15 mouse cellular contexts compared by ENCODE assay signal in the genomic region with DNA sequence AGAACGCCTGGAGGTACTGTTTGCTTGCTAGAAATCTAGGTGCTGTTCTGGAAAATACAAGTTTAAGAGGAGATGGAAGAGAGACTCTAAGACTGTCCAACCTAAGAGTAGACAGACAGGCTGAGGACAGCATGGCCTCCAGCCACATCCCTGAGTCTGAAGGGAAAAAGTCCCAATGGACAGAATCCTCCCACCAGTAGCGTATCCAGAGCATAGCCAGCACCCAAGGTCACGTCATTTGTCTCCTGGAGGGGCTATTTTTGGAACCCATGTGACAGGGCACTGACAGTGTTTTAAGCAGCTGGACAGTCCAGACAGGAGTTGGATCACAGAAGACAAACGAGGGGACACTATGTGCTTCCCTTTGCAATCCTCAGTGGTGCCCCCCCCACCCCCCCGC. TPM values are rescaled to one million over a fixed set of nuclear protein-coding genes. Genes with fewer than 3 reads are reported as not detected.
DNase-seq lines count a peak whose midpoint lies in the region; ATAC-seq lines count a peak whose summit lies in the region.
"Had no signal": no experiment of that assay in that cellular context is flagged by ENCODE, and none has a peak within 500 bp of the region (broad histone marks: within the 10 kb centered on the region; RNA-seq: fewer than 3 reads in every experiment).

No protein-coding gene starts in this region.

- no peak overlapping the region for H3K4me2 ChIP-seq in lung, embryonic 16.5 days (ENCODE audit: low read depth, low read length)
- H3K4me2 ChIP-seq in heart, embryonic 15.5 days, result no peak overlapping the region
- no peak overlapping the region for H3K4me2 ChIP-seq in forebrain, embryonic 14.5 days (ENCODE audit: low read length)
- H3K4me2 ChIP-seq: liver, embryonic 11.5 days; stomach, embryonic 15.5 days had no signal

- 0 out of 2 replicates have a peak, but pooled peaks have one; percentile 51 for ATAC-seq in lung, embryonic 16.5 days (ENCODE audit: low read depth)
- peak; percentile 88 for ATAC-seq in heart, embryonic 15.5 days (replicated peaks; ENCODE audit: insufficient number of reproducible peaks, insufficient read depth, low FRiP score, low read depth)
- ATAC-seq in forebrain, embryonic 14.5 days, result no peak
- ATAC-seq: forebrain, postnatal 0 days; intestine, postnatal 0 days had no signal

- H3K9me3 ChIP-seq in lung, embryonic 16.5 days (ENCODE audit: control insufficient read depth, low read length), result no peaks in the 10 kb centered on the region
- H3K9me3 ChIP-seq in heart, embryonic 15.5 days (replicated peaks), result no peaks in the 10 kb centered on the region
- H3K9me3 ChIP-seq in forebrain, embryonic 14.5 days (replicated peaks; ENCODE audit: control insufficient read depth, low read length), result no peaks in the 10 kb centered on the region
- H3K9me3 ChIP-seq: stomach, embryonic 15.5 days had no signal

- no peaks in the 10 kb centered on the region for H3K4me1 ChIP-seq in lung, embryonic 16.5 days (replicated peaks; ENCODE audit: control insufficient read depth, insufficient read depth, low read length)
- peaks cover 13% of the 10 kb centered on the region for H3K4me1 ChIP-seq in heart, embryonic 15.5 days (replicated peaks)
- no peaks in the 10 kb centered on the region for H3K4me1 ChIP-seq in forebrain, embryonic 14.5 days (ENCODE audit: control insufficient read depth, insufficient read depth, low read length)
- H3K4me1 ChIP-seq: stomach, embryonic 15.5 days had no signal

- DNase-seq in lung, postnatal 14 days, result no peak
- peak; percentile 74 for DNase-seq in gastrocnemius, postnatal 25 days
- DNase-seq in lung, postnatal 36 days, result peak; percentile 51
- DNase-seq in forebrain, embryonic 14.5 days (ENCODE audit: low spot score), result no peak
- DNase-seq in urinary bladder, adult 2 months (ENCODE audit: low spot score), result no peak
- no peak for DNase-seq in layer of hippocampus, adult 9-11 months
- DNase-seq: forebrain, postnatal 0 days; kidney, postnatal 4 days; right cerebral cortex, postnatal 25 days; thymus, postnatal 36 days had no signal

- no peak overlapping the region for H3K4me3 ChIP-seq in lung, embryonic 16.5 days (ENCODE audit: low read length)
- H3K4me3 ChIP-seq in heart, embryonic 15.5 days, result no peak overlapping the region
- H3K4me3 ChIP-seq in forebrain, embryonic 14.5 days (ENCODE audit: low read depth, low read length), result no peak overlapping the region
- H3K4me3 ChIP-seq: stomach, embryonic 15.5 days had no signal

- 59% methylated on average over 5 of the region's 5 CpGs for WGBS in lung, embryonic 16.5 days
- 48% methylated on average over 5 of the region's 5 CpGs for WGBS in heart, embryonic 15.5 days
- 89% methylated on average over 5 of the region's 5 CpGs for WGBS in forebrain, embryonic 14.5 days

- no peaks in the 10 kb centered on the region for H3K36me3 ChIP-seq in lung, embryonic 16.5 days (ENCODE audit: control insufficient read depth, insufficient read depth, low read length)
- no peaks in the 10 kb centered on the region for H3K36me3 ChIP-seq in heart, embryonic 15.5 days
- H3K36me3 ChIP-seq in forebrain, embryonic 14.5 days (ENCODE audit: control insufficient read depth, insufficient read depth, low read length), result no peaks in the 10 kb centered on the region
- H3K36me3 ChIP-seq: stomach, embryonic 15.5 days had no signal

- no peak overlapping the region for H3K9ac ChIP-seq in lung, embryonic 16.5 days (ENCODE audit: low read length)
- H3K9ac ChIP-seq in heart, embryonic 15.5 days, result no peak overlapping the region
- no peak overlapping the region for H3K9ac ChIP-seq in forebrain, embryonic 14.5 days (ENCODE audit: low read length)
- H3K9ac ChIP-seq: forebrain, postnatal 0 days; stomach, embryonic 15.5 days had no signal

- no peaks in the 10 kb centered on the region for H3K27me3 ChIP-seq in lung, embryonic 16.5 days (ENCODE audit: control insufficient read depth, insufficient read depth, low read depth, low read length)
- H3K27me3 ChIP-seq in heart, embryonic 15.5 days, result no peaks in the 10 kb centered on the region
- no peaks in the 10 kb centered on the region for H3K27me3 ChIP-seq in forebrain, embryonic 14.5 days (replicated peaks; ENCODE audit: control insufficient read depth, insufficient read depth, low read length)
- H3K27me3 ChIP-seq: stomach, embryonic 15.5 days had no signal

- H3K27ac ChIP-seq in lung, embryonic 16.5 days (ENCODE audit: low read length), result no peak overlapping the region
- H3K27ac ChIP-seq in heart, embryonic 15.5 days, result peak overlapping the region; percentile 66
- H3K27ac ChIP-seq in forebrain, embryonic 14.5 days (ENCODE audit: low read depth, low read length), result no peak overlapping the region
- H3K27ac ChIP-seq: stomach, embryonic 15.5 days had no signal

RNA-seq across cellular contexts. Expression of a gene that starts 46.3 kb away (rescaled TPM):
- 60.4 and 60.8 TPM in 2 replicates for polyA plus RNA-seq in lung, embryonic 16.5 days (2015; fragmentation: Nextera tagmentation; extraction: Ambion mirVana)
- total RNA-seq in gastrocnemius, postnatal 25 days (2021), result 100 to 1,000 TPM; 163 to 186 TPM
- polyA plus RNA-seq in heart, embryonic 15.5 days (2015; fragmentation: Nextera tagmentation; extraction: Ambion mirVana), result 57.5 and 64.2 TPM in 2 replicates
- 61.6 and 69.2 TPM in 2 replicates for polyA plus RNA-seq in forebrain, embryonic 14.5 days (2014; fragmentation: Nextera tagmentation; extraction: Ambion mirVana)
- polyA plus RNA-seq in urinary bladder, adult 2 months (2012; rRNA removed), result 23.4 and 31.7 TPM in 2 replicates

Comparison
In these comparisons a context has a peak if more than half of its experiments do, and no peak if none do; other contexts are left out.
1. DNase-seq: peak in gastrocnemius, postnatal 25 days (single experiment) and lung, postnatal 36 days (single experiment); none in lung, postnatal 14 days (single experiment), forebrain, embryonic 14.5 days (single experiment), urinary bladder, adult 2 months (single experiment) and layer of hippocampus, adult 9-11 months (single experiment).